Mouse (Mus musculus) pancreas, adult 10 weeks (tissue): ENCODE measurements around the gene Gm14393. TPM values are rescaled to one million over a fixed set of nuclear protein-coding genes. Genes with fewer than 3 reads are reported as not detected.

Source experiments
- polyA plus RNA-seq: library from polyadenylated mRNA; stranded (reverse); fragments of 350-450 nt; fragmentation: Illumina TruSeq; extraction: RNeasy Lipid Tissue Mini Kit (QIAGEN cat#74804); gene quantifications from one replicate; pipeline ENCODE4 v1.2.3, GENCODE M21; 2015; ENCODE audit warnings: low read depth, low replicate concordance; ENCODE audit not compliant: insufficient read depth

The Gm14393 gene
- not detected for polyA plus RNA-seq

DNA sequence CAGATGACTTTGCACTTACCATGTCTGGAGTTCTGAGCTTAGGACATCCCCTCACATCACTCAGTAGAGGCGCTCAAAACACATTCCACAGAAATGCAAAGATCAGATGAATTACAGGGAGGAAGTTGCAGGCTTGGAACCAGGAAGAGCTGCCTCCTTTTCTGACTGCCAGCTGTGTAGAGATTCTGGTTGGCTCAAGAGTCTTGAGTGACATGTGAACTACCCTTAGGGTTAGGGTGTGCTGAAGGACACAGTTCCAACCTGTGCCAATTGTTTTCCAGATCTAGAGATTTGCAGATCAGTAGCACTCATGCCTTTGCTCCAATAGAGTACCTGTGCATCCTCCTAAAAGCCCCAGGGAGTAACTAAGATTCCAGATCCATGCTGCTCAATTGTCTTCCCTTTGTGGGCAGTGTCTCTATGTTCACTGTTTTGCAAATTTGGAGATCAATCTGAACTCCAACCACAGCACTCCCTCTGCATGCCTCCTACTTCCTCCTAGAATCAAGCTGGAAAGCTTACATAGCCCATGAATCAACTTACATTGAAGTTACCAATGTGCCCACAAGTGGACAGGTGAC, at the start of gene Gm14393:
Gene Gm14393 (minus strand): TSS at position 101 of the 581 bp plus-strand sequence.

Other genes with a start within 250 kb of the Gm14393 start
- gene Gm14444, start 57.5 kb downstream of the Gm14393 start, polyA plus RNA-seq = not detected
- gene Gm14399, start 74.2 kb upstream of the Gm14393 start, polyA plus RNA-seq = 0.92 TPM
- gene Gm14443, start 108.1 kb upstream of the Gm14393 start, polyA plus RNA-seq = not detected
- gene Gm14391, start 139.1 kb upstream of the Gm14393 start, polyA plus RNA-seq = 5.4 TPM
- gene Gm14440, start 207.3 kb upstream of the Gm14393 start, polyA plus RNA-seq = not detected